Mouse (Mus musculus): ENCODE measurements around the gene Fcho1. TPM values are rescaled to one million over a fixed set of nuclear protein-coding genes. Genes with fewer than 3 reads are reported as not detected.
A peak's percentile ranks its signal among the peaks of the same experiment; 100 is the strongest.
"Not testable (repeated sequence)": the region's sequence is repeated elsewhere in the genome, so short reads cannot be mapped to it uniquely, and the experiment has no call there.

The Fcho1 gene
- polyA plus RNA-seq, 1 experiment from 2014 or later = 16.6 TPM

DNA sequence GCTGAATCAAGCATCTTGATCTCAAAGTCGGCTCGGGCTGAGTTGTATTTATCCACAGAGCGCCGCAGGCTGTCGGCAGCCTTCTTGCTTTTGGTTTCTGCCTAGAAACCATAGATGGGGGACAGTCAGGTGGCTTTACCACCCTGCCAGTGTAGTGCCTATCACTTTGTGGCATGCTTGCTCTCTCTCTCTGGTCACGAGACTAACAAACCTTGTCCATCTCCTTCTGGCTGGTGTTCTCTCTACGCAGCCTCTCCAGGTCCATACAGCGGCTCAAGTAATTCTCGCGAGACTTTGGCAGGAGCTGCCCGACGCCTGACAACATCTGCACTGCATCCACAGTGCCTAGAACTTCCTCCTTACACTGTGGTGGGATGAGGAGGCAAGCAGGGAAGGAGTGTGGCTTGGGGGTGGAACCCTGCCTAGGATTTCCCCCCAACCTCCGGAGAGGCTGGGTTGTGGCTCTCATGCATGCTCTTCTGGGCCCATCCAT is 8.9 kb downstream of the Fcho1 start:
- H3K4me3 ChIP-seq (replicated peaks) = no peak overlapping the region
- ATAC-seq (ENCODE audit: low read depth) (no peak), DNase-seq (no peak)
- H3K36me3 ChIP-seq = peaks cover 41% of the 10 kb centered on the region
- no peaks in the 10 kb centered on the region for H3K27me3 ChIP-seq
- H3K4me2 ChIP-seq = no peak overlapping the region
- peaks cover 12% of the 10 kb centered on the region for H3K4me1 ChIP-seq (replicated peaks)
- WGBS (ENCODE audit: insufficient replicate concordance) = 83% methylated on average over 13 of the region's 13 CpGs
- H3K9ac ChIP-seq = no peak overlapping the region
- no peak overlapping the region for H3K27ac ChIP-seq
- H3K9me3 ChIP-seq (replicated peaks) = no peaks in the 10 kb centered on the region

DNA sequence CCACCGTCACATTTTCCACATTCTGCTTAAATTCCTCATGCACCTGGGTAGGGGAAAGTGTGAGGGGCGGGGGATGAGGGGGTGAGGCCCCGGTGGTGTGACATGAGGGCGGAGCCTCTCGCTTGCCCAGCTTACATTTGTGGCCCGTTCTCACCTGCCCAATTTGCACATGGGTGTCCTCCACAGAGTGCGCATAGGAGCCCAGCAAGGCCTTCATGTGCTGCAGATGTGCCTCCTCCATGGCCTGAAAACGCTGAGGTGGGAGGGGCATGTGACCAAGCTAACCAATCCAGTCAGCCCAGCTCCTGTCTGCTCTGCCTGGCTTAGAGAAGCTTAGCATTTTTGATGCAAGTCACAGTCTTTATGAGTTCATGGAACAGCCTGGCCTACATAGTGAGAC is 10.0 kb downstream of the Fcho1 start:
- H3K27me3 ChIP-seq = no peaks in the 10 kb centered on the region

DNA sequence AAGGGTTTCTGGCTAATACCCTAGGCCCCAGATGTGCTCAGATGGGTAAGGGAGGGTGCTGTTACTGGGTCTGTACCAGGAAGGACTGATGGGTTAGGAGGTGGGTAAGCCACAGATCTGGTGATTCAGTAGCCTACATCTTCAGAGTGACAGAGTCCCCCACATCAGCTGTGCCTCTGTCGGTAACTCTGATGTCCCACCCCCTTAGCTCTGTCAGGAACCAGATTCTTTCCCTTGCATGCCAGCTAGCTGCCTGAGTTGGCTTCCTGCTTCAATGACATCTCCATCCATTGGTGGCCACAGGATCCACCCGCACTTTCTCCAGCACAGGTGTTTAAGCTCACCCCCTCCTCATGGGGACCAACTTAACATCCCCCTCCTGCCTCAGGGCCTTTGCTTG is 13.9 kb downstream of the Fcho1 start:
- 80% methylated on average over 2 of the region's 2 CpGs for WGBS (ENCODE audit: insufficient replicate concordance)
- no peak overlapping the region for H3K4me3 ChIP-seq (replicated peaks)
- DNase-seq = no peak
- H3K36me3 ChIP-seq = peaks cover 36% of the 10 kb centered on the region
- peaks cover 14% of the 10 kb centered on the region for H3K27me3 ChIP-seq
- H3K9ac ChIP-seq = no peak overlapping the region
- ATAC-seq (ENCODE audit: low read depth) = no peak
- no peak overlapping the region for H3K27ac ChIP-seq
- H3K4me1 ChIP-seq (replicated peaks) = peaks cover 16% of the 10 kb centered on the region
- no peak overlapping the region for H3K4me2 ChIP-seq
- H3K9me3 ChIP-seq (replicated peaks) = no peaks in the 10 kb centered on the region

More for the DNA sequence above, 10.0 kb downstream of the Fcho1 start:
- Histone ChIP-seq H3K27ac (no peak overlapping the region), H3K4me1 (replicated peaks) (peaks cover 11% of the 10 kb centered on the region), H3K4me3 (replicated peaks) (no peak overlapping the region), H3K36me3 (peaks cover 39% of the 10 kb centered on the region), H3K4me2 (no peak overlapping the region), H3K9ac (no peak overlapping the region), H3K9me3 (replicated peaks) (no peaks in the 10 kb centered on the region)
- WGBS (ENCODE audit: insufficient replicate concordance) = 55% methylated on average over 8 of the region's 8 CpGs
- no peak for ATAC-seq (ENCODE audit: low read depth)
- DNase-seq = no peak

DNA sequence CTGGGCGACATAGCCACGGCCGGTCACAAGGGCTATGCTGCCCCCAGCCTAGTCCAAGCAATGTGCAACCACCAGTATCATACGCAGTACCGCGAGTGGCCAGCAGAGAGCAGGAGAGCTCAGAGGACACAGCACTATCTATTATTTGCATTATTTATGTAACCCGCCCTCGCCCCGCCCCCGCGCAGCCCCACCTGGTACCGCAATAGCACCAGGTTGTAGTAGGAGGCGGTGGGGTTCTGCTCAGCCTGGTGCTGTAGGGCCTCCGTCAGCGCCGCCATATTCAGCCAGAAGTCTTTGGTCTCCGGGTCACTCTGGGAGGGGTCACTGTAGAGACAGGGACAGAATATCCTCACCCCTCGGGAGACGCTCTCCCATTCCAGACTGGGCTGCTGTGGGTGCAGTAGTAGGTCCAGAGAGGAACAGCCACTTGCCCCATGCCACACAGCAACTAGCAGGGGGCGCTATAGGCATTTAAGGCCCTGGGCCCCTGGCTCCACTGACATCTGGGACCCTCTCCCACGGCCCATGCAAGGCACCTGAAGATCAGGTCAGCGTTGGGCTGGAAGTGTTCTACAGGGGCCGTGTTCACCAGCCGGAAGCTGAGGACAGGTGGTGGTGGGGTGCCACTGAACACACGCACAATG is 15.6 kb downstream of the Fcho1 start:
- H3K9me3 ChIP-seq (replicated peaks) = no peaks in the 10 kb centered on the region
- H3K4me1 ChIP-seq (replicated peaks) = peaks cover 17% of the 10 kb centered on the region
- peaks cover 22% of the 10 kb centered on the region for H3K36me3 ChIP-seq
- H3K27ac ChIP-seq = no peak overlapping the region
- WGBS (ENCODE audit: insufficient replicate concordance) = 25% methylated on average over 25 of the region's 25 CpGs
- peak overlapping the region; percentile 49 for H3K4me2 ChIP-seq
- no peak overlapping the region for H3K4me3 ChIP-seq (replicated peaks)
- H3K9ac ChIP-seq = no peak overlapping the region
- peak; percentile 66 for ATAC-seq (ENCODE audit: low read depth)
- peaks cover 19% of the 10 kb centered on the region for H3K27me3 ChIP-seq
- DNase-seq = peak; percentile 70

DNA sequence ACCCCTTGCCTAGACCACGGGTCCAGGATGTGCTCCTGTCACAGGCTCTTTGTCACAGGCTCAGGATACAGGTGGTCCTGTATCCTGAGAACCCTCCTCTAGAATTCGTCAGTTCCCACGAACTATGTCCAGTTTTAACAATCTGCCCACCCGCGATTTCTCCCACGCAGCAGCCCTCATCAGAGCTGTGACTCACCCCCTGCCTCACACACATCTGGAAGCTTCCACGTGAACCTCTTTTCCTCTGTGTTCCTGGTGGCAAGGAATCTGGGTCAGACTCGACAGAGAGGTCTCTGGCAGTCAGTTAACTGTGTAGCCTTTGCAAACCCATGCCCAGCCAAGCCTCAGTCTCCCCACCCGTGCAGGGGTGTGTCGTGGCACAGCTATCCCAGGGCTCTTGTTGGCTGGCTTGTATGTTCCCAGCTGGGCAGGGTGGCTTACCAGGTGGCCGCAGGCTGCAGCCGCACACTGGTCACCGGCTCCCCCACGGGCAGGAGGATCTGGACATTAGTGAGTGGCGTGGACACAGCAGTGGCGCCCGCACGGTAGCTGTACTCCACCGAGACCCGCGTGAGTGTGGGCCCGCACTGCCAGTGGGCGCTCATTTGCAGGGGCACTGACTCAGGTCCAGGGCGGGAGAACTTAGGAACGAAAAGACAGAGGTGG is 16.2 kb downstream of the Fcho1 start:
- ATAC-seq (ENCODE audit: low read depth) = peak; percentile 34
- 57% methylated on average over 25 of the region's 25 CpGs for WGBS (ENCODE audit: insufficient replicate concordance)

DNA sequence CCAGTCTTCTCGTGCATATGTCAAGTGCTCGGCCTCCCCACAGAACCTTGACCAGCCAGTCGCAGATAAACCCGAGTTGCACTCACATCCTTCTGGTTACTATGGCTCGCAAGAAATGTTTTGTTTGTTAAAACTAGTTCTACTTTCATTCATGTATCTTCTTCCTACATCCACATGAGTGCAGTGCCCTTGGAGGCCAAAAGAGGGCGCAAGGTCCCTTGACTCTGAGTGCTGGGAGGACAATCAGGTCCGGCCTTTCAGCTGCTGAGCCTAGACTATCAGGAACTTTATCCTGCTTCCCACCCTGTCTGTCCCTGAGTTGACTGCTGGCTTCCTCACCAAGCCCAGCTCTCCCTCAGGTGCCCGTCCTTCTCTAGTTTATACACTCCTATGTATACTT is 17.6 kb downstream of the Fcho1 start:
- no peak overlapping the region for H3K4me2 ChIP-seq
- no peak overlapping the region for H3K27ac ChIP-seq
- peak; percentile 48 for DNase-seq
- peaks cover 26% of the 10 kb centered on the region for H3K27me3 ChIP-seq
- no peak for ATAC-seq (ENCODE audit: low read depth)
- 30% methylated on average over 8 of the region's 8 CpGs for WGBS (ENCODE audit: insufficient replicate concordance)
- peaks cover 15% of the 10 kb centered on the region; the same call in 1 of the 2 replicates for H3K36me3 ChIP-seq
- peaks cover 38% of the 10 kb centered on the region for H3K4me1 ChIP-seq (replicated peaks)
- no peak overlapping the region for H3K4me3 ChIP-seq (replicated peaks)
- H3K9ac ChIP-seq = no peak overlapping the region
- no peaks in the 10 kb centered on the region for H3K9me3 ChIP-seq (replicated peaks)

More for the DNA sequence above, 16.2 kb downstream of the Fcho1 start:
- peaks cover 24% of the 10 kb centered on the region for H3K4me1 ChIP-seq (replicated peaks)
- peak overlapping the region; percentile 49; the same call in 1 of the 2 replicates for H3K4me2 ChIP-seq
- no peaks in the 10 kb centered on the region for H3K9me3 ChIP-seq (replicated peaks)
- DNase-seq = no peak
- no peak overlapping the region for H3K27ac ChIP-seq
- H3K9ac ChIP-seq = no peak overlapping the region
- peaks cover 18% of the 10 kb centered on the region; the same call in 1 of the 2 replicates for H3K36me3 ChIP-seq
- H3K4me3 ChIP-seq (replicated peaks) = no peak overlapping the region
- peaks cover 25% of the 10 kb centered on the region for H3K27me3 ChIP-seq

DNA sequence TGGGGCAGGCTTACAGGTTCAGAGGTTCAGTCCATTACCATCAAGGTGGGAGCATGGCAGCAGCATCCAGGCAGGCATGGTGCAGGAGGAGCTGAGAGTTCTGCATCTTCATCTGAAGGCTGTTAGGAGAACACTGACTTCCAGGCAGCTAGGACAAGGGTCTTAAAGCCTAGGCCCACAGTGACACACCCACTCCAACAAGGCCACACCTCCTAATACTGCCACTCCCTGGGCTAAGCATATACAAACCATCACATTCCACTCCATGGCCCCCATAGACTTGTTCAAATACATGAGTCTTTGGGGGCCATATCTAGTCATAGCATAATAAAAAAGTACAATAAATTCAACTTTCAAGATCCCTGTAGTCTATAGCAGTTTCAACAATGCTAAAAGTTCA is 22.1 kb downstream of the Fcho1 start:
- not testable (repeated sequence) for H3K9me3 ChIP-seq (replicated peaks); H3K36me3 ChIP-seq; DNase-seq
- Histone ChIP-seq H3K9ac (peak overlapping the region; percentile 75), H3K4me3 (replicated peaks) (peak overlapping the region; percentile 61), H3K27me3 (peaks cover 58% of the 10 kb centered on the region), H3K4me1 (replicated peaks) (peaks cover 61% of the 10 kb centered on the region), H3K4me2 (peak overlapping the region; percentile 81), H3K27ac (peak overlapping the region; percentile 90)
- peak; percentile 77 for ATAC-seq (ENCODE audit: low read depth)

DNA sequence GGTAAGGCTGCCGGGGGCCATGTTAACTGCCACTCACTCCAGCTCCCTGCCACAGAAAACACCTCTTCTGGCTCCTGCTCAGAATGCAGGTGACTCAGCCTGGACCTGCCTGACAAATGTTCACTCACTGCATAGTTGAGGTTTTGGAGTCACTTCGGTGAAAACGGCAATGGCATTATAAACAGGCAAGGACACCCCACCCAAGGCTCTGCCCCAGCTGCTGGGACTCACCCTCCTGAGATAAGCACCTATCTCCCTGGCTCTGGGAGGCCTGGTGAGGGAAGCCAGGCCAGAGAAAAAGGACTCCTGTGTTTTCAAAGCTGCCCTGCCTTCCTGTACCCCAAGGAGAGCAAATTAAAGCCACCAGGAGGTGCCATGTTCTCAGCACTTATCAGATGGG is 22.6 kb downstream of the Fcho1 start:
- H3K4me2 ChIP-seq = peak overlapping the region; percentile 81
- ATAC-seq (ENCODE audit: low read depth) (peak; percentile 98), DNase-seq (peak; percentile 74)
- H3K4me3 ChIP-seq (replicated peaks) = peak overlapping the region; percentile 61
- peaks cover 61% of the 10 kb centered on the region for H3K27me3 ChIP-seq
- WGBS (ENCODE audit: insufficient replicate concordance) = 36% methylated on average over 3 of the region's 3 CpGs
- H3K27ac ChIP-seq = peak overlapping the region; percentile 90
- H3K9ac ChIP-seq = peak overlapping the region; percentile 75
- H3K4me1 ChIP-seq (replicated peaks) = peaks cover 61% of the 10 kb centered on the region
- no peaks in the 10 kb centered on the region for H3K9me3 ChIP-seq (replicated peaks)
- H3K36me3 ChIP-seq = no peaks in the 10 kb centered on the region

DNA sequence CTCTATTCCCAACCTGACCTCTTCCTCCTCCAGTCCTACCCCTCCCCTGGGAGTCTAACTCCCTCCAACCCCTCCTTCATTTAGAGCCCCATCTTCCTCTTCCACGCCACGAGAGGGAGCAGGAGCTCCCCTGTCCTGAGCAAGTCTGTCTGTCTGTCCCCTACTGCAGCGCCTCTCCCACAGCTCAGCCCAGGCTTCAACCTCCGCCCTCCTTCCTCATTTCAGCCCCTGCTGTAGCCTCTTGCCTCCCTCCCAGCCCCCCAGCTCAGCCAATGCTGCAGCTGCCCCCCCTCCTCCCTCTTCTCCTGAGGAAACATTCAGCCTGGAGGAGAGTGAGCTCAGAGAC is 23.5 kb downstream of the Fcho1 start:
- Histone ChIP-seq H3K9ac (peak overlapping the region; percentile 75), H3K27ac (peak overlapping the region; percentile 90), H3K4me1 (replicated peaks) (peaks cover 55% of the 10 kb centered on the region), H3K4me2 (peak overlapping the region; percentile 81), H3K36me3 (no peaks in the 10 kb centered on the region), H3K9me3 (replicated peaks) (no peaks in the 10 kb centered on the region), H3K4me3 (replicated peaks) (peak overlapping the region; percentile 61), H3K27me3 (peaks cover 61% of the 10 kb centered on the region)
- DNase-seq (no peak), ATAC-seq (ENCODE audit: low read depth) (no peak)
- WGBS (ENCODE audit: insufficient replicate concordance) = 15% methylated on average over 4 of the region's 4 CpGs

DNA sequence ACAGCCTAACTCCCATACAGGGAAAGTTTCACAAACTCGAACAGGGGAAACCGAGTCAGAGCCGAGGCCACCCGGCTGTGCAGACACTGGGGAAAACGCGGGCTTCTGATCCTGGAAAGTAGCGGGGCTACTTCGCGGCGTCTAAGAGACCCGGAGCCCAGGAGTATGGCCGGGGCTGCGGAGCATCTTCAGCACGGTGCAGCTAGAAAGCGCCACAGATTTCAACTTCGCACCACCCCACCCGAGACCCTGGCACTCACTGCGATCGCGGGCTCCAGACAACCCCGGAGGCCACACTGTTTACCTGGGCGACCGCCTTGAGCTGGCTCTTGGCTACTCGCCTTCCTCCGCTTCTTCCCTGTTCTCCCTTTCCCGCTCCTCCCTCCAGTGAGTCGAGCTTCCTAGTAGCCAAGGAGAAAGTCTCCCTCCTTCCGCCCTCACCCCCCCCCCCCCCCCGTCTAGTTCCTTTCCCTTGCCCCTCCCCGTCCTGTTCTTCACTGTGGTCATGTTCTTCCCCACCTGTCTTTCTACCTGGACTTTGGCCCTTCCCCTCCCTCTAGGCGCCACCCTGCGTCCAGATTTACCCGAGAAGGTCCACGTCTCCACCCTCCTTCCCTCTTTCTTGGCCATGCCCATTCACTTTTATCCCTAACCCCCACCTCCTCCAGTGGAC is 24.0 kb downstream of the Fcho1 start, which contains the start of gene B3gnt3:
TSS of gene B3gnt3 (minus strand) at position 376 of the 673 bp plus-strand sequence.
- peaks cover 55% of the 10 kb centered on the region for H3K4me1 ChIP-seq (replicated peaks)
- 12% methylated on average over 32 of the region's 34 CpGs for WGBS (ENCODE audit: insufficient replicate concordance)
- no peak for ATAC-seq (ENCODE audit: low read depth)

DNA sequence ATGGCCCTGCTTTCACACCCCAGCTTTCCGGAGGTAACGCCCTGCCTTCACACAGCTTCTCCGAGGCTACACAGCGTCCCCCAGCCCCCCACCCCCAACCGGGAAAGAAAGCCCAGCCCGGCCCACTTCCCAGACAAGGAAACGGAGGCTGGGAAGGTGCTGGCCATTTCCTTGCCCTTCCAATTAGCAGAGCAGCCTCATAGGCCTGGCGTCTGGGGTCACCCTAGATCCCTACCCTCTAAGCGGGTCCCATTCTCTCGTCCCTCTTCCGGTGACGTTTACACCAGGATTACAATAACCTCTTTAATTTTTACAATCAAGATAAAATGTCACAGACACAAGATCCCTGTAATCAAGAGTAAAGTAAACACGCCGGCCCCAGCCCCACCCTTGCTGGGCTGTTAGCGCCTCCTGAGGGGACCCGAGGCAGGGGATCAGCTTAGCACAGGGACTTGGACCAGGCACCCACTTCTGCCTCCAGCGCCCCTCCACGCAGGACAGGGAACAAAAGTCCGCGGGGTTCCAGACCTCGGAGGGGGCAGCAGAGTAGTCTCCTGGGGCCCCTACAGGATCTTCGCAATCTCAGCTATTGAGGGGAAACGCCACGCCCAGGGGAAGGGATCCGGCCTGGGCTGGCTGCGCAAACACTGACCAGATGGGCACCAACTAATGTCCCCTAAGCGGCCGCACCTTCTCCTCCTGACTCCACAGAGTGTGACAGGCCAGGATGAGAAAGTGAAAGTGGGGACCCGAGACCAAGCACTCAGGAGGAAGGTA is 24.8 kb downstream of the Fcho1 start:
- no peaks in the 10 kb centered on the region for H3K9me3 ChIP-seq (replicated peaks)
- peaks cover 55% of the 10 kb centered on the region for H3K4me1 ChIP-seq (replicated peaks)
- peak overlapping the region; percentile 49 for H3K9ac ChIP-seq
- no peak for ATAC-seq (ENCODE audit: low read depth)
- H3K4me2 ChIP-seq = peak overlapping the region; percentile 81
- H3K4me3 ChIP-seq (replicated peaks) = peak overlapping the region; percentile 61
- H3K36me3 ChIP-seq = no peaks in the 10 kb centered on the region
- peaks cover 67% of the 10 kb centered on the region for H3K27me3 ChIP-seq
- DNase-seq = no peak
- 9% methylated on average over 29 of the region's 29 CpGs for WGBS (ENCODE audit: insufficient replicate concordance)
- no peak overlapping the region for H3K27ac ChIP-seq

More for the DNA sequence above, 24.0 kb downstream of the Fcho1 start, which contains the start of gene B3gnt3:
- Histone ChIP-seq H3K9ac (peak within 1 kb of the TSS; percentile 75), H3K27me3 (peaks cover 62% of the 10 kb centered on the region), H3K9me3 (replicated peaks) (no peaks in the 10 kb centered on the region), H3K27ac (peak within 1 kb of the TSS; percentile 90), H3K36me3 (no peaks in the 10 kb centered on the region), H3K4me3 (replicated peaks) (peak within 1 kb of the TSS; percentile 61), H3K4me2 (peak within 1 kb of the TSS; percentile 81)
- DNase-seq = no peak

All from liver, embryonic 13.5 days (tissue).